Mouse (Mus musculus) heart, adult 2 months (tissue): Measurements from ENCODE around the gene Mamdc2.

ENCODE experiments used
- CTCF ChIP-seq: fragments of 200-600 bp; IDR thresholded peaks from 2 replicates; pipeline ENCODE4 v1.8.1; 2022; ENCODE audit warnings: antibody characterized with exemption, mild to moderate bottlenecking, moderate library complexity
- EP300 ChIP-seq: fragments of 200-500 bp; IDR thresholded peaks from 2 replicates; pipeline ENCODE4 v1.6.1; 2011; ENCODE audit warnings: low read depth, low read length, control low read depth; ENCODE audit not compliant: insufficient read depth
- POLR2A ChIP-seq: fragments of 200-500 bp; IDR thresholded peaks from 2 replicates; pipeline ENCODE4 v1.6.1; 2011; ENCODE audit warnings: mild to moderate bottlenecking, low read depth, low read length, control low read depth; ENCODE audit not compliant: insufficient read depth

- TF ChIP-seq CTCF: no peak
- no peak for TF ChIP-seq POLR2A
- TF ChIP-seq EP300: no peak
These were observed at the start of gene Mamdc2 for GRCm38 (mm10) chr19:23447988-23448497.
